Mouse (Mus musculus) erythroblast, embryonic 14.5 days (primary cell): ENCODE data around the gene Stambp.

ENCODE experiments used
- GATA1 ChIP-seq: IDR thresholded peaks from 2 replicates; pipeline ENCODE4 v1.6.1; 2012; ENCODE audit warnings: low read length, inconsistent platforms, mixed read lengths
- TAL1 ChIP-seq: IDR thresholded peaks from 3 replicates; pipeline ENCODE4 v1.6.1; 2012; ENCODE audit warnings: low read length, inconsistent platforms, mixed read lengths

- TF ChIP-seq TAL1 (no peak), GATA1 (no peak)
Measured at GRCm38 (mm10) chr6:83598646-83599045, 26.1 kb upstream of the Stambp start.
